Mouse (Mus musculus) CH12.LX (cell line): ENCODE results near the gene Fxr2. TPM values are rescaled to one million over a fixed set of nuclear protein-coding genes. Genes with fewer than 3 reads are reported as not detected.

Experiments
- DNase-seq: peaks from one replicate; pipeline ENCODE4 v3.0.0-alpha.2; 2013; ENCODE audit errors: extremely low read depth
- H3K27ac ChIP-seq: 2 replicates; pipeline ENCODE4 v1.5.1; 2012; ENCODE audit warnings: low read depth, mild to moderate bottlenecking, control low read depth, moderate library complexity; ENCODE audit not compliant: insufficient read depth
- H3K27me3 ChIP-seq: replicated peaks from 2 replicates; pipeline ENCODE3; 2012; ENCODE audit warnings: inconsistent platforms
- H3K36me3 ChIP-seq, 2 experiments: replicated peaks in 1 of 2; 2 replicates each; pipeline versions ENCODE3 to v1.6.1; 2012; ENCODE audit warnings: inconsistent platforms in 1 of 2, low read length in 1 of 2, mild to moderate bottlenecking in 1 of 2, mixed read lengths in 1 of 2, moderate library complexity in 1 of 2; ENCODE audit not compliant: control insufficient read depth in 1 of 2, insufficient read depth in 1 of 2
- H3K4me1 ChIP-seq, 2 experiments: 2 replicates each; pipeline ENCODE4 v1.6.1; 2012; ENCODE audit warnings: inconsistent platforms in 1 of 2, moderate library complexity in 1 of 2; ENCODE audit not compliant: insufficient read depth in 2 of 2, control insufficient read depth in 1 of 2
- H3K4me2 ChIP-seq: 2 replicates; pipeline ENCODE4 v1.6.1; 2012; ENCODE audit warnings: low read depth, mild to moderate bottlenecking, control low read depth; ENCODE audit not compliant: poor library complexity, insufficient read depth, severe bottlenecking
- H3K4me3 ChIP-seq, 3 experiments: fragments of 150-350 bp in 1 of 3; sonication (generic) in 1 of 3; replicated peaks in 1 of 3; 2 replicates each; pipeline versions ENCODE3 to v1.5.1; 2011 to 2012; ENCODE audit warnings: low read depth in 2 of 3, low read length in 2 of 3, mild to moderate bottlenecking in 2 of 3, moderate library complexity in 2 of 3, control low read depth in 1 of 3, improper control_type of control experiment in 1 of 3, inconsistent platforms in 1 of 3, mixed read lengths in 1 of 3; ENCODE audit not compliant: poor library complexity in 1 of 3
- H3K79me2 ChIP-seq: replicated peaks from 2 replicates; pipeline ENCODE4 v1.6.1; 2012; ENCODE audit warnings: mild to moderate bottlenecking, moderate library complexity; ENCODE audit not compliant: control insufficient read depth, poor library complexity, insufficient read depth, severe bottlenecking; ENCODE audit errors: extremely low read depth
- H3K9ac ChIP-seq: 2 replicates; pipeline ENCODE4 v1.6.1; 2012; ENCODE audit warnings: low read depth, mild to moderate bottlenecking, control low read depth, moderate library complexity; ENCODE audit not compliant: insufficient read depth
- H3K9me3 ChIP-seq: replicated peaks from 2 replicates; pipeline ENCODE3; 2012; ENCODE audit warnings: low read length, inconsistent platforms, mixed read lengths
- CHD2 ChIP-seq: IDR thresholded peaks from 2 replicates; pipeline ENCODE4 v1.6.1; 2011; ENCODE audit warnings: low read length, improper control_type of control experiment
- ELF1 ChIP-seq: IDR thresholded peaks from 2 replicates; pipeline ENCODE4 v1.6.1; 2014; ENCODE audit warnings: low read depth, mild to moderate bottlenecking, inconsistent platforms, low read length, improper control_type of control experiment
- EP300 ChIP-seq: IDR thresholded peaks from 2 replicates; pipeline ENCODE4 v1.6.1; 2011; ENCODE audit warnings: low read length, improper control_type of control experiment
- ETS1 ChIP-seq: conservative IDR thresholded peaks from 2 replicates; pipeline ENCODE4 v1.6.1; 2012; ENCODE audit warnings: low read depth, mild to moderate bottlenecking, inconsistent platforms, low read length, improper control_type of control experiment, moderate library complexity
- GABPA ChIP-seq: IDR thresholded peaks from 2 replicates; pipeline ENCODE4 v1.6.1; 2012; ENCODE audit warnings: low read depth, low read length, improper control_type of control experiment, inconsistent platforms; ENCODE audit not compliant: insufficient replicate concordance
- HCFC1 ChIP-seq: IDR thresholded peaks from 2 replicates; pipeline ENCODE4 v1.6.1; 2012; ENCODE audit warnings: low read depth, mild to moderate bottlenecking, inconsistent platforms, low read length, improper control_type of control experiment
- JUND ChIP-seq: conservative IDR thresholded peaks from 2 replicates; pipeline ENCODE4 v1.6.1; 2011; ENCODE audit warnings: low read depth, low read length, improper control_type of control experiment
- MAZ ChIP-seq: IDR thresholded peaks from 2 replicates; pipeline ENCODE4 v1.6.1; 2012; ENCODE audit warnings: low read depth, mild to moderate bottlenecking, inconsistent platforms, low read length, improper control_type of control experiment, moderate library complexity
- MYC ChIP-seq: IDR thresholded peaks from 2 replicates; pipeline ENCODE4 v1.6.1; 2011; ENCODE audit warnings: low read depth, mild to moderate bottlenecking, improper control_type of control experiment, low read length
- RCOR1 ChIP-seq: conservative IDR thresholded peaks from 2 replicates; pipeline ENCODE4 v1.6.1; 2012; ENCODE audit warnings: low read depth, mild to moderate bottlenecking, inconsistent platforms, low read length, improper control_type of control experiment
- SIN3A ChIP-seq: IDR thresholded peaks from 2 replicates; pipeline ENCODE4 v1.6.1; 2012; ENCODE audit warnings: low read length, improper control_type of control experiment, inconsistent platforms
- SMC3 ChIP-seq: IDR thresholded peaks from 2 replicates; pipeline ENCODE4 v1.6.1; 2011; ENCODE audit warnings: low read depth, low read length, improper control_type of control experiment
- TCF12 ChIP-seq: IDR thresholded peaks from 2 replicates; pipeline ENCODE4 v1.6.1; 2014; ENCODE audit warnings: low read depth, mild to moderate bottlenecking, inconsistent platforms, low read length, improper control_type of control experiment
- ZKSCAN1 ChIP-seq: IDR thresholded peaks from 2 replicates; pipeline ENCODE4 v1.6.1; 2012; ENCODE audit warnings: low read depth, inconsistent platforms, low read length, improper control_type of control experiment, borderline replicate concordance
- ZMIZ1 ChIP-seq: IDR thresholded peaks from 2 replicates; pipeline ENCODE4 v1.6.1; 2012; ENCODE audit warnings: low read depth, mild to moderate bottlenecking, inconsistent platforms, low read length, improper control_type of control experiment
- dilution Hi-C: fragments of 300-500 bp; cut with MboI; formaldehyde crosslinking; loops from 2 replicates; pipeline ENCODE4 v1.14.3; 2020; ENCODE audit warnings: low sequenced_read_pairs; ENCODE audit not compliant: extremely low pct_unique_long_range_greater_than_20kb, extremely low pct_ligation_motif_present
- in situ Hi-C: fragments of 300-500 bp; cut with MboI; formaldehyde crosslinking; loops from 3 replicates; pipeline ENCODE4 v1.14.3; 2019; ENCODE audit warnings: low sequenced_read_pairs, low pct_ligation_motif_present, low pct_unique_long_range_greater_than_20kb, mixed read lengths
- polyA plus RNA-seq: library from polyadenylated mRNA; unstranded; fragments of >175 nt; gene quantifications from 2 replicates; pipeline ENCODE4 v1.2.1, GENCODE M21; 2012; ENCODE audit warnings: low read depth; ENCODE audit not compliant: insufficient read length
- total RNA-seq, 2 experiments: library from RNA; depleted of rRNA; stranded (reverse); fragments of 300-350 nt in 1 of 2; fragments of >200 nt in 1 of 2; gene quantifications; 2 replicates each; pipeline ENCODE4 v1.2.3; 2012 to 2014

Gene Fxr2
- total and polyA plus RNA-seq, 3 experiments: 83.3 to 96.4 (median 90.5) TPM

- H3K9ac ChIP-seq: no peak overlapping the region
- H3K27ac ChIP-seq: no peak overlapping the region
- peaks cover 4 to 16% of the 10 kb centered on the region in 2 experiments for H3K4me1 ChIP-seq
These were observed 57.1 kb downstream of the Fxr2 start for GRCm38 (mm10) chr11:69689891-69690290.

GRCm38 (mm10) chr11:69692196-69692811 lies 59.5 kb downstream of the Fxr2 start:
- no peak overlapping the region for H3K27ac ChIP-seq
- no peak for TF ChIP-seq ETS1
- no peak for TF ChIP-seq MAZ
- no peak for TF ChIP-seq ELF1
- TF ChIP-seq HCFC1: no peak
- no peak for TF ChIP-seq GABPA
- no peak for TF ChIP-seq ZMIZ1
- no peak for TF ChIP-seq CHD2
- no peak for TF ChIP-seq MYC
- no peak for TF ChIP-seq TCF12
- no peak for TF ChIP-seq SIN3A
- TF ChIP-seq EP300: no peak
- no peak for TF ChIP-seq ZKSCAN1
- no peak for TF ChIP-seq JUND
- no peak for DNase-seq
- no peak overlapping the region for H3K4me2 ChIP-seq
- dilution Hi-C loops: no loop called here
- H3K4me3 ChIP-seq: no peak overlapping the region
- no peaks in the 10 kb centered on the region for H3K27me3 ChIP-seq
- in situ Hi-C loops: no loop called here
- H3K79me2 ChIP-seq: no peaks in the 10 kb centered on the region
- no peaks in the 10 kb centered on the region for H3K4me1 ChIP-seq
- no peaks in the 10 kb centered on the region for H3K9me3 ChIP-seq
- H3K36me3 ChIP-seq: no peaks in the 10 kb centered on the region
- no peak overlapping the region for H3K9ac ChIP-seq

More at GRCm38 (mm10) chr11:69689891-69690290, 57.1 kb downstream of the Fxr2 start:
- dilution Hi-C loops: no loop called here
- no peaks in the 10 kb centered on the region for H3K36me3 ChIP-seq
- H3K4me3 ChIP-seq: no peak overlapping the region
- TF ChIP-seq HCFC1 (no peak), RCOR1 (no peak), SIN3A (no peak), SMC3 (no peak)
- no peaks in the 10 kb centered on the region for H3K27me3 ChIP-seq
- no peaks in the 10 kb centered on the region for H3K79me2 ChIP-seq
- no peak overlapping the region for H3K4me2 ChIP-seq
- H3K9me3 ChIP-seq: no peaks in the 10 kb centered on the region
- DNase-seq: no peak
- in situ Hi-C loops: loop anchor here (10.0 kb wide), 1 partner anchor 55 kb away; no protein-coding TSS in a partner anchor
